Mouse (Mus musculus): ENCODE data around the gene Itsn2.
A peak's percentile ranks its signal among the peaks of the same experiment; 100 is the strongest.
"Not testable (repeated sequence)": the region's sequence is repeated elsewhere in the genome, so short reads cannot be mapped to it uniquely, and the experiment has no call there.

Itsn2 gene

DNA sequence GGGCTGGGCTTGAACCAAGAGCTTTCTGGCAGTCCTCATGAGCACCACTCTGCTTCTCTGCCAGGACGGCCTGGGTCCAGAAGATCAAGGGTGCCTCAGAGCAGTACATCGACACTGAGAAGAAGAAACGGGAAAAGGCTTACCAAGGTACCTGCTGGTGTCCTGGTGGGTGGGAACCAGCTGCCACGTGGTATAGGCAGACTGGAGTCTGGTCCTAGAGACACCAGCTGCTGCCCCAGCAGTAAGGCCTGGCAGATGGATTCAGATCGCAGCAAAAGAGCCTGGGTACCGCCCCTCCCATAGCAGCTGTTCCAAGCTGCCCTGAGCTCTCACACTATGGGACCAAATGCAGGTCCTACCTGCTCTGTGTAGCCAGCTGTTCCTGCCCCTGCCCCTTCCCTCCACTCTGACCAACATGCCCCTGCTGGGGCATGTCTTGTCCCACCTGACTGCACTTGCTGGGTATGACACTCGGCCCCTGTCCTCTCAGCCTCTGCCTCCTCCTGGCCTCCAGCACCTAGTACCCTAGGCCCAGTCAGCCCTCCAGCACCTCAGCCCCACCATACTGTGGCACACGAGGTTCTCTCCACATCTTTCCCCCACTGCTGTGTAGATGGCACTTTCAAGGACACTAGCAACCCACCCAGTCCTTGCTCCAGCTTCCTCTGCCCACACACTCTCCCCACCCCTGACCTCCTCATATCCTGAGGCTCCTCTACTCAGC, 116.6 kb downstream of the Itsn2 start:
- DNase-seq, result no peak

DNA sequence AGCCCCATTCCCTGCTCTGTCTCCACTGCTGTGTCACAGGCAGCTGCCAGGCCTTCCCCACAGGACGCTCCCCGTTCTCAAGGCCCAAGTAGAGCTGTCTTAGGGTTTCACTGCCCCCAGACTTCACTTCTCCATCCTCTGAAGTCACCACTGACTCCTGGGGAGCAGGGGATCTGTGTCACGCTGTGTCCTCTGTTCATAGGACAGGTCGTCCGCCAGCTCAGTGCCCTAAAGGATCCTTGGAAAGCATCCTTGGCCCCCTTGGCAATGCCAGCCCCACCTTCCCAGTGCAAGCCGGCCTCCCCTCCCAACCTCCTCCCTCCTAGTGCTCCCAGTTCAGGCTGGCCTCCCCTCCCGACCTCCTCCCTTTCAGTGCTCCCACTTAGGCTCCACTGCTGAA, 117.5 kb downstream of the Itsn2 start:
- no peak for DNase-seq

GRCm38 (mm10) chr12:4713361-4713760, 120.9 kb downstream of the Itsn2 start:
- DNase-seq, result no peak

GRCm38 (mm10) chr12:4715606-4716005, 123.2 kb downstream of the Itsn2 start:
- no peak for DNase-seq

- DNase-seq, result peak; percentile 23 to 50
Observed at GRCm38 (mm10) chr12:4717417-4717816, 125.0 kb downstream of the Itsn2 start.

- no peak for DNase-seq
Observed at GRCm38 (mm10) chr12:4719066-4719761, 126.8 kb downstream of the Itsn2 start.

- no peak for DNase-seq
Observed at GRCm38 (mm10) chr12:4719762-4720754, 127.6 kb downstream of the Itsn2 start.

- DNase-seq, result no peak
Observed at GRCm38 (mm10) chr12:4729165-4729564, 136.7 kb downstream of the Itsn2 start.

DNA sequence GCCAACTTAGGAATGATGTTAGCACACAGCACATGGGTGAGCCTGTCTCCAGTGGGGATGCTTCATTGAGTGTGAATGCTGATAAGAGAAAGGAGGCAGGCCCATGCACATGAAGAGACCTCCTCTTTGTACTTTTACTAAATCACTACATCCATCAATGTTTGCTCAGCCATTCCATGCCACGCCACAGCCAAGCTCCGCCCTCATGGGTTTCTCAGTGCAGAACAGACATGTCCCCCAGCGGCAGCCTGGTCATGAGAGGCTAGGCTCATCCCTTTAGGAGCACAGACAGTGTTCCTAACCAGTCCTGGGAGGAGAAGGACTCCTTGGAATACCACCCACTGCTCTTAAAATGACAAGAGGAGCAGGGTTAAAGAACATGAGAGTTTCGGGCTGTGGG, 139.2 kb downstream of the Itsn2 start:
- no peak for DNase-seq

GRCm38 (mm10) chr12:4732332-4732731, 139.9 kb downstream of the Itsn2 start:
- no peak for DNase-seq

DNA sequence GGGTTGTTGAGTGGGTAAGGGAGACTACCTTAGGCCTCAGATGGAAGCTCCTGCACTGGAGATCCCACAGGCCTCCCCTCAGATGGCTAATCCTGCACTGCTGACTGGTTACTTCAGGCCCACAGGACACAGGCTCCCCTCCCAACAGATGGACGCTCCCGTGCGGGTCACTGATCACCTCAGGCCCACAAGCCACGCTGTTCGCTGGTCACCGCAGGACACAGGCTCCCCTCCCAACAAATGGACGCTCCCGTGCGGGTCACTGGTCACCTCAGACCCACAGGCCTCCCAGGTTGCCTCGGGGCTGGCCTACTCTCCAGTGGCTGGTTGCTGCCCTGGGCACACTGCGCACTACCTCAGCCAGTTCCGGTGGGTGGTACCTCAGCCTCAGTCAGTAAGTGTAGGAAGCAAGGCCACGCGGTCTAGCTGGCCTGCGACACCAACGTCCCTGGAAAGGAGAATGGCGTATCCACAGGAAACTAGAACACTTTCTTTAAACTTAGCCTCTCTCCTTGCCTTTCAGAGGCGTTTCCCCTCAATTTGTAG, 145.7 kb downstream of the Itsn2 start, which contains the start of gene Fam228a:
Gene Fam228a (minus strand): TSS at position 400 of the 546 bp plus-strand sequence.
- DNase-seq, result no peak

DNA sequence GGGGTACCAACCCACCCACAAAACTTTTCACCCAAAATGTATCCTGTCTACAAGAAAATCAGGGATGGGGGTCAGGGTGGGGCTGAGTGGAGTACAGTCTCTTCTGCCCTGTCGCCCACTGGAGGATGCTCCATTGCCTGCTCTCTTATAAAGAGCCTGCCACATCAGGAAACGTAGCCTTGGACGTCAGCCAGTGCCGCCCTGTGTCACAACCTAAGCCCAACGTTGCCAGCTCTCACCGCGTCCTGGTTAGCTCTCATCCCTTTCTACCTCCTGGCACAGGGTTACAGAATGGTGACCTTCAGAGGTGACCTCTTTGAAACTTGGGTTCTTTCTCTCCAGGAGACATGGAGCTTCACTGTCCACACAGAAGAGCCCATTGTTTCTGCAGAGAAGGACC, 148.4 kb downstream of the Itsn2 start:
- peak in 1 of 2 experiments; percentile 40 for DNase-seq

- no peak for DNase-seq
Observed at GRCm38 (mm10) chr12:4742183-4742582, 149.7 kb downstream of the Itsn2 start.

DNA sequence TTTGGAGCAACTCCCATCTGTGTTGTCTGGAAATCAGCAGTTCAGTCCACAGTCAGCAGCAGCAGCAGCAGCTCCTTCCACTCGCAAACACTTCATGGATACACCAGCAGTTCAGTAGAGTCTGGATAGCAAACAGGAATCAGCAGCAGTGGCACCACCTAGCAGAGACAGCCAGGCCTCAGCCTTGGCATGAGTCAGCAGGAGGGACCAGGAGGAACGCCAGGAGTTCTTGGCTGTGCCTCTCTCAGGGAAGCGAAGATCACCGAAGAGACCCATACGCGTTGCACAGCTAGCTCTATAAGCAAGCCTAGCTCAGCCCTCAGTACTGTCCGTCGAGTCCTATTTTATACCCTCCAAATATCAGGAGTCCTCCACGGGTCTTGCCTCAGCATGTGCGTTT, 152.0 kb downstream of the Itsn2 start:
- DNase-seq, result no peak

GRCm38 (mm10) chr12:4754451-4754850, 162.0 kb downstream of the Itsn2 start:
- DNase-seq, result not testable (repeated sequence)

DNA sequence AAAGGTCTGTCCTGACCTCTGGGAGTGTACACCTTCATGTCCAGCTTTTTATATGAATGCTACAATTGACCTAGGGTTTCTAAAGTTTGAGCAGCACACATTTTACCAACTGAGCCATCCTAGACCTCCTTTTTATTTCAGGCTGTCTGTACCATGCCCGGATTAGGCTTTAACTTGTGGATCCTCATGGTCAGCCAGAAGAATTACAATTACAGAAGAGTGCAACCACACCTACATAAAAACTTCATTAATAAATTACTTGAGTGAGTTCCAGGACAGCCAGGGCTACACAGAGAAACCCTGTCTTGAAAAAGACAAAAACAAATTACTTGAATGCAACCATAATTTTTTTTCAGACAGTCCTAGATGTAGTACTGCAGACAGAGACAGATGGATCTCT, 164.6 kb downstream of the Itsn2 start:
- DNase-seq, result no peak

Data from kidney, postnatal 25 days (tissue).